Mouse (Mus musculus) thymus, adult 2 months (tissue): ENCODE measurements around the gene Olfr474.

ENCODE experiments used
- CTCF ChIP-seq: fragments of 200-500 bp; IDR thresholded peaks from 2 replicates; pipeline ENCODE4 v1.5.1; 2012; ENCODE audit warnings: mild to moderate bottlenecking, control low read depth, low read length, moderate library complexity, borderline replicate concordance; ENCODE audit not compliant: control insufficient read depth, poor library complexity, insufficient read depth; ENCODE audit errors: extremely low read depth
- POLR2A ChIP-seq: fragments of 200-500 bp; IDR thresholded peaks from 2 replicates; pipeline ENCODE4 v1.6.1; 2012; ENCODE audit warnings: mild to moderate bottlenecking, low read length, control low read depth, moderate library complexity; ENCODE audit not compliant: control insufficient read depth, poor library complexity, insufficient read depth; ENCODE audit errors: extremely low read depth

DNA sequence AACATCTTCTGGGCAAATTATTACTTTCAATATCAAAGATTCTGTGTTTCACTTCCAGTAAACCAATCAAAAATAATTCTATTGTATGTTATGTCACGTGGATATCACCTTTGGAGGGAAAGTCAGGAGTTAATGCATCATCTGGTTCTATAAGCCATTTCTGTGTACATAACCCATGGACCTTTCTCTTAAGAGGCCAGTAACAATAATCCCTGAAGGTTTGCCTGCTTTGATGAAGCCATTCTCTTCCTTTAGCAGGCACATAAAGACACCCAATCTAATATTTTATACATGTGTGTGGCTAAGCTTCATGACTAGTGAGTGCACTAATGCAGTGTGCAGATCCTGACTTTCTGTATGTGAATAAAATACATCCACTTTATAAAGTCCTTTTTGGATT is 10.1 kb downstream of the Olfr474 start, which contains the start of gene Olfr476:
- TF ChIP-seq CTCF: no peak
- TF ChIP-seq POLR2A: no peak
